Mouse (Mus musculus) midbrain, embryonic 11.5 days (tissue): ENCODE measurements around the gene Camk2d. TPM values are rescaled to one million over a fixed set of nuclear protein-coding genes. Genes with fewer than 3 reads are reported as not detected.
A peak's percentile ranks its signal among the peaks of the same experiment; 100 is the strongest.

ENCODE experiments used
- ATAC-seq: fragments of 200-750 bp; cut with Nextera tagmentation; 2 replicates; pipeline ENCODE4 v1.8.0; 2017; ENCODE audit warnings: moderate TSS enrichment, moderate library complexity; ENCODE audit not compliant: low FRiP score
- DNase-seq: peaks from one replicate; pipeline ENCODE4 v3.0.0; 2015; ENCODE audit warnings: low spot score; ENCODE audit errors: missing footprints
- H3K27ac ChIP-seq: fragments of 300-500 bp; sonication (generic); 2 replicates; pipeline ENCODE4 v1.5.1; 2014; ENCODE audit warnings: low read depth, low read length
- H3K27me3 ChIP-seq: fragments of 300-500 bp; sonication (generic); 2 replicates; pipeline ENCODE4 v1.6.1; 2014; ENCODE audit warnings: mild to moderate bottlenecking, low read length, moderate library complexity, mixed read lengths; ENCODE audit not compliant: control insufficient read depth, insufficient read depth
- H3K36me3 ChIP-seq: fragments of 300-500 bp; sonication (generic); 2 replicates; pipeline ENCODE4 v1.6.1; 2014; ENCODE audit warnings: mild to moderate bottlenecking, low read length, moderate library complexity, mixed read lengths; ENCODE audit not compliant: control insufficient read depth, insufficient read depth
- H3K4me1 ChIP-seq: fragments of 300-500 bp; sonication (generic); 2 replicates; pipeline ENCODE4 v1.6.1; 2014; ENCODE audit warnings: low read length; ENCODE audit not compliant: control insufficient read depth, insufficient read depth
- H3K4me2 ChIP-seq: fragments of 300-500 bp; sonication (generic); 2 replicates; pipeline ENCODE4 v1.6.1; 2014; ENCODE audit warnings: mild to moderate bottlenecking, moderate library complexity
- H3K4me3 ChIP-seq: fragments of 300-500 bp; sonication (generic); 2 replicates; pipeline ENCODE4 v1.5.1; 2014; ENCODE audit warnings: low read depth, low read length
- H3K9ac ChIP-seq: fragments of 300-500 bp; sonication (generic); 2 replicates; pipeline ENCODE4 v1.6.1; 2014; ENCODE audit warnings: low read length
- H3K9me3 ChIP-seq: fragments of 300-500 bp; sonication (generic); 2 replicates; pipeline ENCODE4 v1.6.1; 2016; ENCODE audit warnings: low read length; ENCODE audit not compliant: control insufficient read depth
- WGBS: fragments of 180-500 bp; shearing (Covaris S2); extraction: QIAGEN DNeasy Blood & Tissue Kit; methylation state at CpG from one replicate; pipeline ENCODE4 v1.1.7; 2014; 5-methylcytosine and 5-hydroxymethylcytosine counted together
- polyA plus RNA-seq: library from polyadenylated mRNA; unstranded; fragments of >200 nt; fragmentation: Nextera tagmentation; extraction: Ambion mirVana; gene quantifications from 2 replicates; pipeline ENCODE4 v1.2.1, GENCODE M21; 2014

The Camk2d gene
- polyA plus RNA-seq, 1 experiment from 2014 or later, result 13.5 TPM

DNA sequence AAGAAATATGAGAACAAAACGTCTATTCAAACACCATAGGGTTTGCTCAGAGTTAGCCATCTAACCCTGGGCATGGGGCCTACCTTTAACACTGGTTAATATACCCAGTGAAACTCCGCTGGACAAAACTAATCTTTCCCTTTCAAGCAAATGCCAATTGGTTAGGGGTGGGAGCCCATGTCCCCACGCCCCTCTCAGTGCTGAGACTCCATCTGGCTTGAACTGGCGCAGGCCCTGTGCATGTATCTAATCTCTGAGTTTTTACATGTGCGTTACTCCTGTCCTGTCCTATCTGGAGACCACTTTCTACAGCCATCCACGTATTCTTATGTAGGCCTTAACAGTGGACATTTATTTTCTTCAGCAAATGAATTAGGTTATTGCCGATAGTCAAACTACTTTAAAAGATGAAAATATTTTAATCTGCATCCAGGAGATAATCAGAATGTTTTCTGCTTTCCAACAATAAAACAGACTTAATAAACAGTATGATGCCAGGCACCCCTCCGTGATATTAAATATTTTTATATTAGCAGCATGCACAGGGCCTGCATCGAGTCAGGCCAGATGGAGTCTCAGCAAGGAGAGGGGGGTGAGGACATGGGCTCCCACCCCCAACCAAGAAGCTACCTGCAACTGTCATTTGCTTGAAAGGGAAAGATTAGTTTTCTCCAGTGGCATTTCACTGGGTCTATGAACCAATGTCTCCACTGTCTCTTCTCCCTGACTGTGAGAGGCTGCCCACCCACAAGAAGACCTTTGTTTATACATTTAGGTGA lies 8.7 kb downstream of the Camk2d start:
- DNase-seq (peak; percentile 61), ATAC-seq (no peak)
- Histone ChIP-seq H3K4me1 (no peaks in the 10 kb centered on the region), H3K4me2 (no peak overlapping the region), H3K27me3 (no peaks in the 10 kb centered on the region), H3K4me3 (no peak overlapping the region), H3K27ac (no peak overlapping the region), H3K9ac (no peak overlapping the region), H3K9me3 (no peaks in the 10 kb centered on the region), H3K36me3 (no peaks in the 10 kb centered on the region)
- 91% methylated on average over 9 of the region's 9 CpGs for WGBS

DNA sequence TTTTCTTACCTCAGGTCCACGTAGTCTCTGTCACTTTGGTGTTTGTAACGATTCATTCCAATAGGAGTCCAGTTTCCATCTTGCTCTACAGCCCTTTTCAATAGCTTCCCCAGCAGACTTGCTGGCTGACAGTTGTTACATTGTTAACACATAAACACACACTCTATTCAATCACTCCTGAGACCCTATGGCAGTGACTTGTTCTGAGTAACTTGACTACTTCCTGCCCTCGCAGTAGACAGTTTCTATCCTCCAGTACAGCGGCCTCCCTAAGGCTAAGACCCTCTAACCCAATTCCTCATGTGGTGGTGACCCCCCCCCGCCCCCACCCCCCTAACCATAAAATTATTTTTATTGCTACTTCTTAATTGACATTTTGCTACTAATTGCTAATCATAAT lies 13.2 kb downstream of the Camk2d start:
- no peak for DNase-seq
- Histone ChIP-seq H3K4me3 (no peak overlapping the region), H3K27me3 (no peaks in the 10 kb centered on the region), H3K9me3 (no peaks in the 10 kb centered on the region), H3K36me3 (no peaks in the 10 kb centered on the region), H3K9ac (no peak overlapping the region), H3K4me1 (peaks cover 5% of the 10 kb centered on the region; the same call in 1 of the 2 replicates), H3K27ac (no peak overlapping the region), H3K4me2 (no peak overlapping the region)
- no peak for ATAC-seq
- WGBS, result 82% methylated on average over 5 of the region's 5 CpGs

- peak; percentile 51; the same call in 1 of the 2 replicates for ATAC-seq
- Histone ChIP-seq H3K27ac (no peak overlapping the region), H3K4me3 (no peak overlapping the region), H3K9me3 (no peaks in the 10 kb centered on the region), H3K27me3 (no peaks in the 10 kb centered on the region), H3K4me2 (no peak overlapping the region), H3K36me3 (no peaks in the 10 kb centered on the region), H3K4me1 (peaks cover 5% of the 10 kb centered on the region; the same call in 1 of the 2 replicates), H3K9ac (no peak overlapping the region)
- DNase-seq, result peak; percentile 84
- WGBS, result 75% methylated on average over 14 of the region's 14 CpGs
These were observed 13.8 kb downstream of the Camk2d start for GRCm38 (mm10) chr3:126609795-126610451.

DNA sequence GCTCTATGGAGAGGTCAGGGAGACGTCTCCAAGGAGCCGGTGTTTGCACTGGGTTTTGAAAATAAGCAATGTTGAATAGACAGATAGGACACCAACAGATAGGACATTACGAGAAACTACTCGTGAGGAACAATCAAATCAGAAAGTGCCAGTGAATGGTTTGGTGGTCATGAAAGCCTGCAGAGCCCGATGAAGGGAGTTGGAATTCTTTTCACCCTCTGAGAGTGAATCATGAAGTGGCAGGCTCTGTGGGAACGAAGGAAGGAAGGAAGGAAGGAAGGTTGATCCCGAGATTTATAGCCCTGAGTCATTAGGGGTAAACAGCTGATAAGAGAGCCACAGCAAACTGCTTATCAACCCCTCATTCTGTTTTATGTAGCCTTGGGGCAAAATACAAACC lies 15.5 kb downstream of the Camk2d start:
- peak; percentile 86 for DNase-seq

GRCm38 (mm10) chr3:126612748-126613509 lies 16.8 kb downstream of the Camk2d start:
- Histone ChIP-seq H3K4me3 (no peak overlapping the region), H3K4me2 (no peak overlapping the region), H3K9ac (no peak overlapping the region), H3K9me3 (no peaks in the 10 kb centered on the region), H3K36me3 (no peaks in the 10 kb centered on the region), H3K4me1 (peaks cover 5% of the 10 kb centered on the region; the same call in 1 of the 2 replicates), H3K27me3 (no peaks in the 10 kb centered on the region), H3K27ac (no peak overlapping the region)
- DNase-seq, result peak; percentile 84
- ATAC-seq, result no peak
- WGBS, result 30% methylated on average over 4 of the region's 4 CpGs

More for the DNA sequence above, 15.5 kb downstream of the Camk2d start:
- H3K4me1 ChIP-seq, result peaks cover 5% of the 10 kb centered on the region; the same call in 1 of the 2 replicates
- no peaks in the 10 kb centered on the region for H3K36me3 ChIP-seq
- no peaks in the 10 kb centered on the region for H3K9me3 ChIP-seq
- no peak overlapping the region for H3K4me3 ChIP-seq
- 20% methylated on average over 7 of the region's 7 CpGs for WGBS
- H3K27ac ChIP-seq, result no peak overlapping the region
- no peak for ATAC-seq
- no peaks in the 10 kb centered on the region for H3K27me3 ChIP-seq
- no peak overlapping the region for H3K4me2 ChIP-seq
- H3K9ac ChIP-seq, result no peak overlapping the region

DNA sequence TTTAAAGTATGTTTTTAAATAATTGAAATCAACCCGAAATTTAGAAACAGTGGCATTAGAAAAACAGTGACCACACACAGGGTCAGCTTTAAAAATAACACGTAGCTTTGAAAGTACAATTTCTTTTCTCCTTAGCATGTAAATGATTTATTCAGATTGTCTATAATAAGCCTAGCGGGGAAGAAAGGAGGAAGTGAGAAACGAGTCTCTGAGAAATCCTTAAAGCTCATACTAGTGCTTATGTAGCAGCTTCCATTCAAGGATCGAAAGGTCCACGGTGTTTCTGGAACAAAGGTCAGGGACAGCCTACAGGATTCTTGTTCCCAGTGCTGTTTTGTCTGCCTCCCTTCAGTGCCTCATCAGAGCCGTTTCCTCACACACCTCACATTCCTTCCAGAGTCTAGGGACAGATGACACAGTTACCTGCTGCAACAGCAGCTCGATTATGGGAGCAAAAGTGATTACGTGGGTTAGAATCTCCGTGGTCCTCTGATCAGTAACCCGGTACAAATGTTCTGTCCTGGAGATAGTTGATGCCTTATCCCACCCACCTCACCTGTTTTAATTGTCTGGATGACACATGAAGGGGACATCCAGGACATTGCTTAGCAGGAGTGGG lies 17.5 kb downstream of the Camk2d start:
- no peaks in the 10 kb centered on the region for H3K9me3 ChIP-seq
- peaks cover 5% of the 10 kb centered on the region; the same call in 1 of the 2 replicates for H3K4me1 ChIP-seq
- 58% methylated on average over 11 of the region's 11 CpGs for WGBS
- no peak overlapping the region for H3K4me2 ChIP-seq
- no peaks in the 10 kb centered on the region for H3K36me3 ChIP-seq
- no peak overlapping the region for H3K9ac ChIP-seq
- DNase-seq (peak; percentile 69), ATAC-seq (no peak)
- no peak overlapping the region for H3K4me3 ChIP-seq
- H3K27me3 ChIP-seq, result no peaks in the 10 kb centered on the region
- H3K27ac ChIP-seq, result no peak overlapping the region

DNA sequence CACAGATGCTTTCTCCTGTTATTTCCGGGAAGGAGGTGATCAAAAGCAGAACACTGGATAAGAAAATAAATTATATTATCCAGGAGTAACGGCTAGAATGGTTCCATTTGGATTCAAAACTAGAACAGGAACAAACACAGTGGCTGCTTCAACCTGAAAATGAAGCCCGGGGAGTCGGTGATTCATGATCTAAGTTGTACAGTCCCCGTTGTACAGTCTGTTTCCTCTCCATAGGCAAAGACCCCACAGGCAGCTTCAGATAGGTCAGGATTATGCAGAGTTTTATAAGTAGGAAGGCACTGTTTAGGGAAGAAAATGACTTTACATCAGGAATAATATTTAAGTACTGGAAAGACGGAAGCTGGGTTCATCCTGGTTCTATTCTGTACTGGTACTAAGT lies 19.2 kb downstream of the Camk2d start:
- H3K9ac ChIP-seq, result no peak overlapping the region
- H3K4me2 ChIP-seq, result no peak overlapping the region
- H3K27me3 ChIP-seq, result no peaks in the 10 kb centered on the region
- no peak overlapping the region for H3K4me3 ChIP-seq
- no peaks in the 10 kb centered on the region for H3K9me3 ChIP-seq
- WGBS, result 85% methylated on average over 6 of the region's 6 CpGs
- H3K27ac ChIP-seq, result no peak overlapping the region
- H3K36me3 ChIP-seq, result no peaks in the 10 kb centered on the region
- 0 out of 2 replicates have a peak, but pooled peaks cover 3% of the 10 kb centered on the region for H3K4me1 ChIP-seq
- DNase-seq (peak; percentile 82), ATAC-seq (no peak)

DNA sequence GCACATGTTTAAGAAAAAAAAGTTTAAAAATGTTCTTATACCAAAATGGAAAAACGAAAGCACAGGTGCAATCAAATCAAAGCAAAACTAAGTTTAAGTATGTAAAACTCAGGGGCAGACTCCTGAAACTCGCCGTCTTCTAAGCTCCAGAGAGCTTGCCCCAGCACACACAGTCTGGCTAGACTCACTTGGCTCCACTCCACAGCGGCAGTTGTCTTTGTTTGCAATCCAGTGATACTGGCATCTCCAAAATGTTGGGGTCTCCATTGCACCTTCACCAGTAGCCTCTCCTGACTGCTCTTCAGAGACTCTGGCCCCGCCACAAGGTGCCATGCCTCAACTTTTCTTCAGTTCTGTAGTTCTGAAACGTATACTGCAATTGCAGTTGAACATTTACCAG lies 24.1 kb downstream of the Camk2d start:
- H3K9me3 ChIP-seq, result no peaks in the 10 kb centered on the region
- DNase-seq, result no peak
- 89% methylated on average over 6 of the region's 6 CpGs for WGBS
- no peak overlapping the region for H3K4me3 ChIP-seq
- no peaks in the 10 kb centered on the region for H3K27me3 ChIP-seq
- ATAC-seq, result no peak
- no peak overlapping the region for H3K9ac ChIP-seq
- no peak overlapping the region for H3K4me2 ChIP-seq
- no peaks in the 10 kb centered on the region for H3K4me1 ChIP-seq
- H3K36me3 ChIP-seq, result no peaks in the 10 kb centered on the region
- no peak overlapping the region for H3K27ac ChIP-seq
